Mouse (Mus musculus) stomach, postnatal 0 days (tissue): ENCODE results near the gene Fam114a1. TPM values are rescaled to one million over a fixed set of nuclear protein-coding genes. Genes with fewer than 3 reads are reported as not detected.

ENCODE experiments used
- ATAC-seq: fragments of 200-750 bp; cut with Nextera tagmentation; 2 replicates; pipeline ENCODE4 v1.8.0; 2017; ENCODE audit not compliant: low FRiP score, low TSS enrichment
- DNase-seq: peaks from one replicate; pipeline ENCODE4 v3.0.0-alpha.2; 2016; ENCODE audit warnings: low spot score
- H3K27ac ChIP-seq: fragments of 300-500 bp; sonication (generic); replicated peaks from 2 replicates; pipeline ENCODE4 v1.5.1; 2014; ENCODE audit warnings: mild to moderate bottlenecking, control low read depth
- H3K27me3 ChIP-seq: fragments of 300-500 bp; sonication (generic); 2 replicates; pipeline ENCODE4 v1.6.1; 2014; ENCODE audit warnings: low read length; ENCODE audit not compliant: control insufficient read depth, insufficient read depth
- H3K36me3 ChIP-seq: fragments of 300-500 bp; sonication (generic); 2 replicates; pipeline ENCODE4 v1.6.1; 2014; ENCODE audit warnings: low read length, mixed read lengths; ENCODE audit not compliant: control insufficient read depth, insufficient read depth
- H3K4me1 ChIP-seq: fragments of 300-500 bp; sonication (generic); replicated peaks from 2 replicates; pipeline ENCODE4 v1.6.1; 2014; ENCODE audit warnings: antibody characterized with exemption; ENCODE audit not compliant: control insufficient read depth, insufficient read depth
- H3K4me2 ChIP-seq: fragments of 300-500 bp; sonication (generic); replicated peaks from 2 replicates; pipeline ENCODE4 v1.6.1; 2014; ENCODE audit warnings: low read depth, mild to moderate bottlenecking, control low read depth, moderate library complexity
- H3K4me3 ChIP-seq: fragments of 300-500 bp; sonication (generic); 2 replicates; pipeline ENCODE4 v1.5.1; 2014; ENCODE audit warnings: low read depth, low read length, control low read depth
- H3K9ac ChIP-seq: fragments of 300-500 bp; sonication (generic); 2 replicates; pipeline ENCODE4 v1.6.1; 2014; ENCODE audit warnings: mild to moderate bottlenecking, low read length, control low read depth, mixed read lengths
- H3K9me3 ChIP-seq: fragments of 300-500 bp; sonication (generic); 2 replicates; pipeline ENCODE4 v1.6.1; 2016; ENCODE audit warnings: low read length; ENCODE audit not compliant: control insufficient read depth
- CTCF ChIP-seq: IDR thresholded peaks from 2 replicates; pipeline ENCODE4 v1.5.1; 2016; ENCODE audit warnings: antibody characterized with exemption, low read depth, mild to moderate bottlenecking, moderate library complexity
- EP300 ChIP-seq: optimal IDR thresholded peaks from 2 replicates; pipeline ENCODE3; 2016; ENCODE audit warnings: antibody characterized with exemption
- WGBS: fragments of 180-500 bp; shearing (Covaris S2); extraction: QIAGEN DNeasy Blood & Tissue Kit; methylation state at CpG from one replicate; pipeline ENCODE4 v1.1.7; 2014; 5-methylcytosine and 5-hydroxymethylcytosine counted together
- polyA plus RNA-seq: library from polyadenylated mRNA; unstranded; fragments of >200 nt; fragmentation: Nextera tagmentation; extraction: Ambion mirVana; gene quantifications from 2 replicates; pipeline ENCODE4 v1.2.1, GENCODE M21; 2015

Gene Fam114a1
- polyA plus RNA-seq, 1 experiment from 2014 or later = 31.0 TPM

- Histone ChIP-seq H3K4me3 (no peak overlapping the region), H3K27me3 (no peaks in the 10 kb centered on the region), H3K9ac (no peak overlapping the region), H3K36me3 (no peaks in the 10 kb centered on the region), H3K9me3 (no peaks in the 10 kb centered on the region), H3K4me2 (no peak overlapping the region), H3K27ac (no peak overlapping the region), H3K4me1 (no peaks in the 10 kb centered on the region)
- DNase-seq (no peak), ATAC-seq (no peak)
- TF ChIP-seq CTCF = no peak
- TF ChIP-seq EP300 = no peak
- 82% methylated on average over 5 of the region's 5 CpGs for WGBS
These were observed 80.0 kb downstream of the Fam114a1 start for GRCm38 (mm10) chr5:65049880-65050279.

- TF ChIP-seq CTCF (no peak), EP300 (no peak)
- 72% methylated on average over 3 of the region's 3 CpGs for WGBS
- H3K4me2 ChIP-seq = no peak overlapping the region
- H3K27ac ChIP-seq = no peak overlapping the region
- DNase-seq (no peak), ATAC-seq (no peak)
- no peaks in the 10 kb centered on the region for H3K36me3 ChIP-seq
- H3K4me1 ChIP-seq = no peaks in the 10 kb centered on the region
- H3K4me3 ChIP-seq = no peak overlapping the region
- H3K9ac ChIP-seq = no peak overlapping the region
- H3K27me3 ChIP-seq = no peaks in the 10 kb centered on the region
- no peaks in the 10 kb centered on the region for H3K9me3 ChIP-seq
These were observed 81.6 kb downstream of the Fam114a1 start for GRCm38 (mm10) chr5:65051513-65051912.

GRCm38 (mm10) chr5:65057596-65057995 is 87.7 kb downstream of the Fam114a1 start:
- Histone ChIP-seq H3K36me3 (no peaks in the 10 kb centered on the region), H3K27me3 (no peaks in the 10 kb centered on the region), H3K27ac (no peak overlapping the region), H3K9me3 (no peaks in the 10 kb centered on the region), H3K4me3 (no peak overlapping the region), H3K4me2 (no peak overlapping the region), H3K9ac (no peak overlapping the region), H3K4me1 (no peaks in the 10 kb centered on the region)
- DNase-seq (no peak), ATAC-seq (no peak)
- WGBS = 94% methylated on average over 6 of the region's 6 CpGs
- TF ChIP-seq EP300 (no peak), CTCF (no peak)

GRCm38 (mm10) chr5:65059806-65060205 is 89.9 kb downstream of the Fam114a1 start:
- WGBS = 81% methylated on average over 2 of the region's 2 CpGs
- Histone ChIP-seq H3K36me3 (no peaks in the 10 kb centered on the region), H3K4me1 (no peaks in the 10 kb centered on the region), H3K27me3 (no peaks in the 10 kb centered on the region), H3K4me3 (no peak overlapping the region), H3K4me2 (no peak overlapping the region), H3K9ac (no peak overlapping the region), H3K27ac (no peak overlapping the region), H3K9me3 (no peaks in the 10 kb centered on the region)
- DNase-seq = no peak
- ATAC-seq = no peak
- TF ChIP-seq CTCF (no peak), EP300 (no peak)

- WGBS = 92% methylated on average over 4 of the region's 4 CpGs
- H3K4me2 ChIP-seq = no peak overlapping the region
- H3K36me3 ChIP-seq = no peaks in the 10 kb centered on the region
These were observed 92.4 kb downstream of the Fam114a1 start for GRCm38 (mm10) chr5:65062236-65062635.

GRCm38 (mm10) chr5:65063266-65063665 is 93.4 kb downstream of the Fam114a1 start:
- DNase-seq (no peak), ATAC-seq (no peak)
- Histone ChIP-seq H3K27me3 (no peaks in the 10 kb centered on the region), H3K4me3 (no peak overlapping the region), H3K9ac (no peak overlapping the region), H3K4me1 (no peaks in the 10 kb centered on the region), H3K27ac (no peak overlapping the region), H3K36me3 (no peaks in the 10 kb centered on the region), H3K9me3 (no peaks in the 10 kb centered on the region), H3K4me2 (no peak overlapping the region)
- TF ChIP-seq EP300 = no peak
- TF ChIP-seq CTCF = no peak
- 84% methylated on average over 2 of the region's 2 CpGs for WGBS

More at GRCm38 (mm10) chr5:65062236-65062635, 92.4 kb downstream of the Fam114a1 start:
- TF ChIP-seq CTCF = no peak
- no peak for TF ChIP-seq EP300
- no peak overlapping the region for H3K9ac ChIP-seq
- H3K4me3 ChIP-seq = no peak overlapping the region
- H3K9me3 ChIP-seq = no peaks in the 10 kb centered on the region
- no peak for ATAC-seq
- H3K27me3 ChIP-seq = no peaks in the 10 kb centered on the region
- no peaks in the 10 kb centered on the region for H3K4me1 ChIP-seq
- H3K27ac ChIP-seq = no peak overlapping the region
- no peak for DNase-seq
